Mouse (Mus musculus) left cerebral cortex, adult 2 months (tissue): ENCODE measurements at regions not wholly inside any gene's neighbourhood (a gene's known extent, or its start where the extent isn't known, plus 50 kb on each side); places are given as distances from the start of the nearest gene placed in this dataset.
A peak's percentile ranks its signal among the peaks of the same experiment; 100 is the strongest.
"Not testable (repeated sequence)": the region's sequence is repeated elsewhere in the genome, so short reads cannot be mapped to it uniquely, and the experiment has no call there.

ENCODE experiments used
- DNase-seq, 2 experiments: peaks; one replicate each; pipeline ENCODE4 v3.0.0; 2021 to 2022; ENCODE audit warnings: low spot score in 2 of 2, mixed read lengths in 1 of 2; ENCODE audit errors: extremely low spot score in 1 of 2
- H3K27ac ChIP-seq: fragments of 200-600 bp; 2 replicates; pipeline ENCODE4 v1.8.1; 2022
- H3K4me3 ChIP-seq: fragments of 200-600 bp; 2 replicates; pipeline ENCODE4 v1.8.1; 2022
- CTCF ChIP-seq: fragments of 200-600 bp; IDR thresholded peaks from 2 replicates; pipeline ENCODE4 v1.8.1; 2022; ENCODE audit warnings: antibody characterized with exemption, mild to moderate bottlenecking, moderate library complexity
- intact Hi-C: fragments of 180-260 bp; cut with DNase I; formaldehyde crosslinking; loops from one replicate; pipeline ENCODE4 v1.15.1; 2025

DNA sequence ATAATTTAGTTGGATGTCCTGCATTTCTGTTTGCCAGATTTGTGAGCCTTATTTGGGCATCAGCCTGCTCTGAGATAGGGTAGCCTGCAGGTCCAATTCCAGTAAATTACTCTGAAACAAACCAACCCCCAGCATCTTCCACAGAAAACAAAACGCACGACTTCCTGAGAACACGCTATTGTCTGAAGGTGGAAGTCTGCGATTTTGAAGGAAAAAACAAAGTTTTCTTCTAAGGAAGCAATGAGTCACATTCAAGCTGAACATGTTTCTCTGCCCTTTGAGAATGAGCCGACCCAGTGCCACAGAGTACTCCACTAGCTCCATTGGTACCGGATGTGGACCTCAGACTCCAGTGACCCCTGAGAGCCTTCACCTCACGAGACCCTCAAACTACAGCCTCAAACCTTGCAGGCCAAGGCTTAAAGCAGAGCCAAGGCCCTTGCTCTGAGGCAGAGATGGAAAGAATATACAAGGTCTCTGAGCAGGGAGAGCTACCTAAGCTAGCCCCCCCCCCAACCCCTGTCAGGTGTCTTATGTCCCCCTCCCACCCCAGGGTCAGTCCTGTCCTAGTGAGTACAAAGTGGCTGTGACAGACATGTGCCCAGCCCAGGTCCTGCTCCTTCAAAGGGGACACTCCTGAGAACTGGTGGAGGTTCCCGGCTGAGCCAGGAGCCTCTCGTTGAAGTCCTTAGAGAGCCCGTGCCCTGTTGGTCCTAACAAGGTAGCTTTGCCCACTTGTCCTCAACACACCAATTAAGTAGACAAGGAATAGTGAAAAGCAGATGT lies 87.3 kb downstream of the Hs1bp3 start:
- intact Hi-C loops, result no loop called here
- no peak overlapping the region for H3K4me3 ChIP-seq
- DNase-seq, result no peak
- peak overlapping the region; percentile 47; the same call in 1 of the 2 replicates for H3K27ac ChIP-seq
- no peak for TF ChIP-seq CTCF

- intact Hi-C loops, result no loop called here
- TF ChIP-seq CTCF, result peak; percentile 23
- H3K27ac ChIP-seq, result no peak overlapping the region
- no peak overlapping the region for H3K4me3 ChIP-seq
- DNase-seq, result no peak
Measured at GRCm38 (mm10) chr12:8398852-8399251, 85.6 kb downstream of the Hs1bp3 start.

DNA sequence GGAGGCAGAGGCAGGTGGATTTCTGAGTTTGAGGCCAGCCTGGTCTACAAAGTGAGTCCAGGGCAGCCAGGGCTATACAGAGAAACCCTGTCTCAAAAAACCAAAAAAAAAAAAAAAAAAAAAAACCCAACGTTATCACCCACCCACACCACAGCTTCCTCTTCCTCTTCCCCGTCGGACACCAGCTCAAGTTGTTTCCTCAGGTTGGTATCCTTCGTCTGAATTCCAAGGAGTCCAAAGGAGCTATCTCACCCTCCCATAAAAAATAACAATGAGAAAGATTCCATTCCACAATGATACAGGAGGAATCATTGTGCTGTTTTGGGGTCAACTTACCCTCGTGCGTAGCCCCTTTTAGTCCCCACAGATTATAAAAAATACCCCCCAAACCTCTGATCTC lies 83.2 kb downstream of the Hs1bp3 start:
- DNase-seq, H3K27ac ChIP-seq, H3K4me3 ChIP-seq, intact Hi-C loops: not testable (repeated sequence)

GRCm38 (mm10) chr12:8394894-8395297 lies 81.7 kb downstream of the Hs1bp3 start:
- no peak for TF ChIP-seq CTCF
- no peak overlapping the region for H3K4me3 ChIP-seq
- no peak overlapping the region for H3K27ac ChIP-seq
- no peak for DNase-seq
- intact Hi-C loops, result no loop called here

- Histone ChIP-seq H3K27ac (no peak overlapping the region), H3K4me3 (no peak overlapping the region)
- intact Hi-C loops, result no loop called here
- TF ChIP-seq CTCF, result no peak
- no peak for DNase-seq
Measured at GRCm38 (mm10) chr12:8393976-8394375, 80.7 kb downstream of the Hs1bp3 start.
